Mouse (Mus musculus): Measurements from ENCODE around the gene Pcna.

DNA sequence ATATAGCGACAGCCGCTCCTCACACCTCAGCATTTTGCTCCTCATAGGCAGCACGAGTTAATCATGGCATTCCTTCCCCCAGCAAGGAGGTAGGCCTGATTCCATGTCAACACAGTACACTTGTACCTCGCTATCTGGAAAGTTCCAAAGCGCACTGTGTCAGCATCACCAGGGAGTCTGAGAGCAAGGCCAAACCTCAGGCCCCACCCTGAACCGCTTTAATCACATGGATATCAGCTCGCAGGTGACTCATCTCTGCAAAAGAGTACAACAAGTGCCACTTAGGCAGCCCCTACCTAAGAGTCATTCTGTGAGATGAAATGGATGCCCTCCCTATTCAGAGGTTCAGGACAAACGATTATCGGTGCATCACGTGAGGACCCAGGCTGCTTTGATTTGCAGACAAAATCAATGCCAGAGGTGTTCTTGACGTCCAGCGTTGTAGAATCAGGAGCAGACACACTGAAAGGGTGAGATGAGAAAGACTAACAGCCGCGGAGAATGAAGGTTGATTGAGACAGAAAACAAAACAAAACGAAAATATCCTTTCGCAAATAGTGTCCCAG, 46.7 kb downstream of the Pcna start:
- TF ChIP-seq CTCF (IDR thresholded peaks at IDR 0.05) (no peak), EP300 (IDR thresholded peaks at IDR 0.05) (no peak)
